Mouse (Mus musculus): Measurements from ENCODE around the gene Lrrc63.

Lrrc63 gene

DNA sequence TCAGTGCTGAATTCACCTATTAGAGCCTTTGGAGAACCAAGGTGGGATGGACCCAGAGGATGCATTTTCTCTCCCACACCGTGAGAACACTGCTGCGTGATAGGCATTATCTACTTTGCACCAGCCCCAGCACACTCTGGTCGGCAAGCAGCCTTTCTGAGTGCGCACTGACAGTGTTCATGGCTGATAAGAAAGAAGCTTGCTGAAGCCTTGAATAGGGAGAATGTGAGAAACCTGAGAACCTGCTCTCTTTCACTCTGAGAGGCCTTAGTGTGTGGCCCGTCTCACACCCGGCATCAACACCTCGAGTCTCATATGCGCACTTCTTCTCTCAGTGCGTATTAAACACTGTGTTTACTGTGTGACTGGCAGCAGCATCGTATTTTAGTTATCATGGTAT lies 7.8 kb upstream of the Lrrc63 start:
- no peak for DNase-seq (ENCODE audit: low read depth)

GRCm38 (mm10) chr14:75136119-75136966 lies 5.7 kb upstream of the Lrrc63 start:
- peak; percentile 51 for DNase-seq (ENCODE audit: low read depth)

- peak; percentile 58 for DNase-seq (ENCODE audit: low read depth)
These were observed 749 bp upstream of the Lrrc63 start for GRCm38 (mm10) chr14:75131324-75131935.

DNA sequence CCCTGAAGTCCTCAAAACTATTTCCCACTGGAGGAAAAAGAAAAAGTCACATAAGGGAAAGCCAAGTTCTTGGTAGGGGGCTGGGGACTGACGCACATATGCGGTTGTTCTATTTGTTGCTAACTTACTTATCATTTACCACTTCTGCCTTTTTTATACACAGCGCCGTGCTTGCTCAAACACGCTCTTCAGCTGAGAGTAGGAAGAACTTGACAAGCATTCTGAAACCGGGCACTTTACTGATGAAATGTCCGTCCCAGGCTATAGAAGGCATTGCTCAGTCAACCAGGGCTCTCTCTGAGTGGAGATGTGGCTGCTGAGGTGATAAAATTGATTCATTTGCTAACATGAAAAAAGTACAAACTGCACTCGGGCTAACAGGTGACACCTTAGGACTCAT lies 9.0 kb downstream of the Lrrc63 start:
- no peak for DNase-seq (ENCODE audit: low read depth)

DNA sequence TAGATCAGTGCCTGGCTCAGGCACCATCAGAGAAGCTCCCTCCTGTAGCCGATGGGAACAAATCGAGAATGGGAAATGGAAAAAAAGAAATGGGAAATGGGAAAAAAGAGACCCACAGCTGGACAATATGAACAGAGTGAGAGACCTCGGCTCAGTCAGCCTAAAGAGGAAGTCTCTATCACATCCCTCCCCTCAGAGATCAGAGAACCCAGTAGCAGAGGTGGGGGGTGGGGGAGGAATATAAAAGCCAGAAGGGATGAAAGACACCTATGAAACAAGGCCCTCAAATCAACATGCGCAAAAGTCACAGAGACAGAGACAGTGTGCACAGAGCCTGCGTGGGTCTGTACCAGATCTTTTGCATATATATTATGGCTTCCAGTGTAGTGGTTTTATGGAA lies 27.7 kb downstream of the Lrrc63 start:
- DNase-seq (ENCODE audit: low read depth): no peak

DNA sequence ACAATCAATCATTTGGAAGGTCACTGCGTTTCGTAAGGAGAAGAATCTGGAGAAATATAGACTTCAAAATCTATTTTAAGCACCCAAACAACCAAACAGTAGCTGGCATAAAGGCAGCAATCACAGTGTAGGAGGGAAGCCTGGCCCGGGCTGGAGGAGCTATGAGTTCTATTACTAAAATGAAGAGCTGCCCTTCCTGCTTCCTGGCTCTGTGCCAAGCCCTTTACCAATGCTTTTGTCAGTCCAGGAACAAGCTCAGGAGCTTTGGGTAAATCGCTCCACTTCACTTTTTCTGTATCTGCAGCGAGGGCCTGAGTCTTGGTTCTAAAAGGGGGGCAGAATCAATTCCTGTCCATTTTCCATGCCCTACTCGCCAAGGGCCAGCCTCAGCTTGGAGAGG lies 52.7 kb downstream of the Lrrc63 start:
- no peak for DNase-seq (ENCODE audit: low read depth)

- DNase-seq (ENCODE audit: low read depth): no peak
These were observed 55.1 kb downstream of the Lrrc63 start for GRCm38 (mm10) chr14:75075299-75076180.

- DNase-seq (ENCODE audit: low read depth): no peak
These were observed 59.6 kb downstream of the Lrrc63 start for GRCm38 (mm10) chr14:75071091-75071490.

DNA sequence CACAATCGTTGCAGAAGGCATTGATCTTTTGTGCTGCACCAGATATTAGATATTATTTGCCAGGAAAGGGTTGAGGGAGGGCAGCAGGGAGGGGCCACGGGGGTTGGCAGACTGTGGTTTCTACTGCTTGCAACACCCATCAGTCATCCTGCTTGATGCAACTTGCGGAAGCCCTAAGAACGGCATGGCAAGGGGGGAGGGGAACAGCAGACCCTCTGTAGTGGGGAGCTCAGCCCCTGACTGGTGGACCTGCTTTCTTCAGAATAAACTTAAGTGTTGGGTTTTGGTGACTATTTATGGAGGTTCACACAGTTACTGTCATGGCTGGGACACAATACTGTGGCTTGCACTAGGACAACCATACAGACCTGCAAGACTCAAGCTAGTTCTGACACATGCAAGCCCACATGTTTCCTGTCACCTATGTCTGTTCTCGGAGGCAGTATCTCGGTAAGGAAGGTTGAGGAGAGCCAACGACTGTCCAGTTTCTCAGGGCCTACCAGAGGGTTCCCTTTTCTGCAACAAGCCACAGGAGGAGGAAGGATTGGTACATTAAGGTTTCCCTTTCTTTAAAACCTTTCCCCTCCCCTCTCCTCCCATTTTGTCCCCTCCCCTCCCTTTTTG lies 61.2 kb downstream of the Lrrc63 start:
- DNase-seq (ENCODE audit: low read depth): peak; percentile 79

DNA sequence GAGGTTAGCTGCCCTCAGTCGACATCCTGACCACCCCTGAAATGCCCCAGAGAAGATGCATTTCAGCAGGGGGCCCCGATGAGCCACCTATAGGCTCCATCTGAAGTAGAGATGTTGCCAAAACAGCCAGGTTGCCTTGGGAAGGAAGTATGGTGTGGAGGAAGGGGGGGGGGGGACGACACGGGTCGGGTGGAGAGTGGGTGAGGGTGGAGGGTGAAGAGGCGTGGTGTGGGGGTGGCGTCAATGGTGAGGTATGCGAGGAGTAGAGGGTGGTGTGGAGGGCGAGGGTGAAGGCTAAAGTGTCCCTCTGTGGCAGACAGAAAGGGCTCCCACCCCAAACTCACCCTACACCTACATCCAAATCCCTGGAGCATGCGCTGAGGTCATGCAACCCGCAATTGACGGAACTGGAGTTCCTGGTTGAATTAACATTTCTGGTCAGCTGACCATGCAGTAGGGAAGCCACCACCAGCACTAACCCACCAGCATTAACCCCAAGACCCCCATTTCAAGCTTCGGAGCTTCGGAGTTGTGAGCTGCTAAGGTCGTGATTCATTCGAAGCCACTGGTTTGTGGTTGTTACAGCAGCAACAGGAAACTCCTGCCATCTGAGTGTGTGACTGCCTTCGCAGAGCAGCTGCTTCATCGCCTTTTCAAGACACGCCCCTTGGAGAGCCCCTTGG lies 62.1 kb downstream of the Lrrc63 start:
- DNase-seq (ENCODE audit: low read depth): peak; percentile 88

DNA sequence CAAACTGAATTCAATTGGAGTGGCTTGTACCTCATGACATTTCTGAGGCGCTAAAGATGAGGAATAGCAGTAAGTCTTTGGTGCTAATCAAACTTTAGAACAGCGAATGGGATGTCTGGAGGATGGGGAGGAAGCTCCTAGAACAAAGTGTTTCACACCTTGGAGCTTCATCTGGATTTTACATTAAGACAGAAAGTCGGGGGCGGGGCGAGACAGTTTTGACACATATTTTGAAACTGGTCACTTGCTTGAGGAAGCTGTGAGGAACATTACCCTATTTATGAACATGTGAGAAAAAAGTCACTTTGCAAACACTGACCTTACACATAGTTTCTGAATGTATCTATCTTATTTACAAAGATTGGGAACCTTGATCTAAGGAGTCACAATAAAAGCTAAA lies 65.5 kb downstream of the Lrrc63 start:
- no peak for DNase-seq (ENCODE audit: low read depth)

DNA sequence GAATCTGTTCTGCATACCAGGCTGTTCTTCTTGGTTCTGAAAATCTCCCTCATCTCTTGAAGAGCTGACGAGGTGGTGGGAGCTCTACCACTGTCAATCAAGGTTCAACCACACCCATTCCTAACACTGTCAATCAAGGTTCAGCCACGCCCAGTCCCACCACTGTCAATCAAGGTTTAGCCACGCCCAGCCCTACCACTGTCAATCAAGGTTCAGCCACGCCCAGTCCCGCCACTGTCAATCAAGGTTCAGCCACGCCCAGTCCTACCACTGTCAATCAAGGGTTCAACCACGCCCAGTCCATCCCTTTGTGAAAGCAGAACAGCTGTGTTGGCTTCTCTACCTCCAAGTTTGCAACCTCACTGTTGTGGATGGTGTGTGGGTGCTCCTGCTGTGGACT lies 66.2 kb downstream of the Lrrc63 start:
- peak; percentile 69 for DNase-seq (ENCODE audit: low read depth)

DNA sequence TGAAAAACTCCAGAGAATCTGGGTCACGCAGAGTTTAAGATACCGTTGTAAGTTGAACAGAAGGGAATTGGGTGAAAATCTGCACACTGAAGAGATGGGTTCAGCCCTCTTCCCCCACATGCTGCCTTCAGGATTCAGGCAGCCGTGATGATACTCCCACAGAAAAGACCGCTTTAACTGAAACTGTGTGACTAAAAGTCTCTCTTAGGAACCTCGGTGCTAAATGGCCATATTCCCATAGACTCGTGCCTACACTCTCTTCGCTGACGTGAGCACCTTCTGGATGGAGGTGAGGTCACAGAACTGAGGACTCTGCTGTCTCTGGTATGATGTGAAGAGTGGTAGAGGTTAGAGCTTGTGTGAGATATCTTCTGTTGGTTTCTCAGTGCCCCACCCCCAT lies 66.7 kb downstream of the Lrrc63 start:
- no peak for DNase-seq (ENCODE audit: low read depth)

GRCm38 (mm10) chr14:75060562-75060961 lies 70.1 kb downstream of the Lrrc63 start:
- peak; percentile 88 for DNase-seq (ENCODE audit: low read depth)

DNA sequence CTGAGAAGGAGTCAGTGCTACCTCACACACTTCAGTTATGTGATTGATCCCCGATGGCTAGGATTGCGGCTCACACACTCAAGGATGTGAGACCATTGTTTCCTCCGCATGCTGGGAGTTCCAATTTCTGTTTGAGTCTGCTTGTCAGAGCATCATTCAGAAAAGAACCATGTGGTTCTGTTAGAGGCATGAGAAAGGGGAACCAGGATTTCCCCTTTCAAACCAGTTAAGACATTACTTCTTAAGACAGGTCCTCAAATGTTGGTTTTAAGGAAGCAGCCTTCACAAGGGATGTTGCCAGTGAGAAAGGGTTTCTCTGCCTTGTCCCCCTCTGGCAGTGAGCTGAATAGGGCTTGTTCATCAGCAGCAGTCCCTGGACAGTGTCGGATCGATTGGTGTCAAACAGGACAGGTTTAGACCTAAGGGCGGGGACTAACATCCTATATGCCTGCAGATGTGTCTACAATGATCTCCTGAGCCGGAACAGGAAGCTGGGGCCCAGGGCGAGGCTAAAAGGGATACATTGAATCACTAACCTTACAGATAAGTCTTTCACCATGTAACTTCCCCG lies 73.7 kb downstream of the Lrrc63 start:
- DNase-seq (ENCODE audit: low read depth): peak; percentile 76

GRCm38 (mm10) chr14:75054455-75055343 lies 76.0 kb downstream of the Lrrc63 start:
- no peak for DNase-seq (ENCODE audit: low read depth)

DNA sequence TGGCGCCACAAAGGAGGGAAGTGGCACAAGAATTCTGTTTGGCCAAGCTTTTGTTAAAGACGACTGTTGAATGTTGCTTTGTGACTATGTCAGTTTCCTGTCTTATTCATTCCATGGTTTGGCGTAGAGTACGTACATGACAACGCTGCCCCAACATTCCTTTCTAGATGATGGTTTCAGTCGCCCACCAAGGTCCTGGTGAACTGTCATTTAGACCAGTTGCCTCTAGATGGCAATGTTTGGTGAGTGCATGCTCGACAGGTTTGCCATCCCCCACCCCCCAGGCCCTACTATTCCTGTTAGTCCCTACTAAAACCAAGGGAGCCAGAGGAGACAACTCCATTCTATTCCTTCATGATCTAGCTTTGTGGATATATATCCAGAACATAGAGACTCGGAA lies 78.2 kb downstream of the Lrrc63 start:
- DNase-seq (ENCODE audit: low read depth): peak; percentile 57

- peak; percentile 59 for DNase-seq (ENCODE audit: low read depth)
These were observed 85.5 kb downstream of the Lrrc63 start for GRCm38 (mm10) chr14:75045184-75045583.

- no peak for DNase-seq (ENCODE audit: low read depth)
These were observed 95.2 kb downstream of the Lrrc63 start for GRCm38 (mm10) chr14:75035431-75035830.
